Mouse (Mus musculus) adrenal gland, adult (tissue): ENCODE measurements around the gene Nos3.
"Not testable (repeated sequence)": the region's sequence is repeated elsewhere in the genome, so short reads cannot be mapped to it uniquely, and the experiment has no call there.

Source experiments
- DNase-seq, 2 experiments: peaks; one replicate each; pipeline ENCODE4 v3.0.0; 2022 to 2023; ENCODE audit warnings: low spot score in 1 of 2; ENCODE audit not compliant: inconsistent age in 2 of 2

Gene Nos3

DNA sequence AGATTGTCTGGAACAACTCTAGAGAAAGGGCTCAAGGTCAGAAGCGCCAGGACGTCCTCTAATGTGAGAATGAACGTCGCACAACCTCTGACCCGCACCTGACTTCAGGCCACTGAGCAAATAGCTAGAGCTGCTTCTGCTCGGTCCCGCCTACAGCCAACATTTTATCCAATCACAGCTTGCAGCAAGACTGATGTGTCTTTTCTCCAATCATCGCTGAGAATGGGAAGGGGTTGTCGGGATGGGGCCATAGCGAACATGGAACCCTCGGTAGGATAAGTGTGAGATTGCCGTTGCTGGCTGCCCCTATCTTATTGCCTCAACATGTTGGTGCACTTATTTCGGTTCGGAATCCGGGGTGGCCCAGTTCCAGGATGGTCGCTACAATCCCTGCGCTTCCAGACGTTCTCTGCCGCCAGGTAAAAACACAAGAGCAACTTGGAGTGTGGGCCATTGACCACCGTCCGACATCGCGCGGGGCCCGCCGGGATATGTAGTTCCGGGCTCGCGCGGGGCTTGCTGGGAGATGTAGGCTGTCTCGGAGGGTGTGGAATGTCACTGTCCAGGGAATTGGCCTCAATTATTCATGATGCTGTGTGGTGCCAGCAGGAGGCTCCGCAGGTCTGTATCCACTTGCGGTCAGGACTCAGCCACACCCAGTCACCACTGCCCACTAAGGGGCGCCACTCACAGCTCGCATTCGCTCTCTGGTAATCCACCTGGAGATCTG, 29.7 kb downstream of the Nos3 start:
- peak; percentile 95 to 99 for DNase-seq

DNA sequence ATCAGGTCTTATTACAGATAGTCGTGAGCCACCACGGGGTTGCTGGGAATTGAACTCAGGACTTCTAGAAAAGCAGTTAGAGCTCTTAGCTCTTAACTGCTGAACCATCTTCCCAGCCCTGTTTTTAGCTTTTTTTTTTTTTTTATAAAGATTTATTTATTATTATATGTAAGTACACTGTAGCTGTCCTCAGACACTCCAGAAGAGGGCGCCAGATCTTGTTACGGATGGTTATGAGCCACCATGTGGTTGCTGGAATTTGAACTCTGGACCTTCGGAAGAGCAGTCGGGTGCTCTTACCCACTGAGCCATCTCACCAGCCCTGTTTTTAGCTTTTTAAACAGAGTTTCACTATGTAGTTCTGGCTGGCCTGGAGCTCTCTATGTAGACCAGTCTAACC, 31.6 kb downstream of the Nos3 start:
- not testable (repeated sequence) for DNase-seq

DNA sequence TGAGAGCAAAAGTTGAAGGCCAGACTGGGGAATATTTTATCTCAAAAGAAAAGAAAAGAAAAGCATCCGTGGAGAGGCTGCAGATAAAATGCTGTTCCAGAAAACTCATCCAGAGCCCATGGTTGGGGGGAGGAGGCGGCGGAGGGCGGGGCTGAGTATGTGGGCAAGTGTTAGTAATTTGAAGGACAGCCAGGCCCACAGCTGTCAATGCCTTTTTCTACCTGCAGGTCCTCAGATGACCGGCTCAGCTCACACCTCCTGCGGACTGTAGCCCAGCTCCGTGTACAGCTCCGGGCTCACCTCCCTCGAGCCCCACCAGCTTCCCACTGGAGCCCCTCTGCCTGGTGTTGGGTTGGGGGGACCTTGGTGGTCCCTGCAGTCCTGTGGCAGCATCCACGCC, 35.1 kb downstream of the Nos3 start:
- no peak for DNase-seq

DNA sequence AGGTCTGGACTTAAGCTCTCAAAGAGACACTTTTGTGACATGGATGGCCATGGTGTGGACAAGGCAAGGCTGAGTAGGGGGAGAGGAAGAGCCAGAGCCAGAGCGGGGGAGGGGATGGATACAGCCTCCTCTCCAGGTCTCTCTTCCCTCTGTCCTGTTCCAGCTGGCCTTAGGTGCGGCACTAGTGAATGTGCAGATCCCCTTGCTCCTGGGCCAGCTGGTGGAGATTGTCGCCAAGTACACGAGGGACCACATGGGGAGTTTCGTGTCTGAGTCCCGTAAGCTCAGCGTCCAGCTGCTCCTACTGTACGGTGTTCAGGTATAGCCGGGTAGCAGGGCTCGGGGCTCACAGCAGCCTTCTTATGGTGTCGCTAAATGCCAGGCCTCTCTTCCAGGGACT, 35.8 kb downstream of the Nos3 start:
- DNase-seq, result no peak

DNA sequence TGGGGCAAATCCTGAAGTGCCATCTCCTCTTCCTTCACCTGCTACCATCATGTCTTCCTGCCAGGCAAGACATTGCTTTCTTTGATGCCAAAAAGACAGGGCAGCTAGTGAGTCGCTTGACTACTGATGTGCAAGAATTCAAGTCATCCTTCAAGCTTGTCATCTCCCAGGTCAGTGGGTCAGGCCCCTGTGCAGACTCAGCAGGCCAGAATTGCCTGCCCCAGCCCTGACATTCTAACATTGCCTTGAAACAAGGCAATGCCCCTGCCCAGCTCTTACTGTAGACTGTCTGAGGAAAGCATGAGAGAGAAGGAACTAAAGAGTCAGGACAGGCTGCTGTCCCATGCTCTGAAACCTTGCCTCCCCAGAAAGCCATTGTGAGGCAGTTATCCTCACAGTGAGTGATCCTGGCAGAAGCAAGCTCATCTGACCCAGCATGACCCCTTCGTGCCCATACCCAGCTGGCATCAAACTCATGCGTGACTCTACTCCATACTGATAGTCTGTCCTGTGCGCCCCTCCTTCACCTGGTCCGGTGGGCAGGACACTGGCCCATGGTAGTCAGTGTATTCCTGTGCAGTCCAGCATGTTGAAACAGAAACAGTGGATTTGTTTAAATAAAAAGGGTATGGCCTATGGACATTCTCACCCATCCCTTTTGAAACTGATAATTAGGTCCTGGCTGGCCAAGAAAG, 36.4 kb downstream of the Nos3 start:
- peak in 1 of 2 experiments; percentile 72 for DNase-seq

DNA sequence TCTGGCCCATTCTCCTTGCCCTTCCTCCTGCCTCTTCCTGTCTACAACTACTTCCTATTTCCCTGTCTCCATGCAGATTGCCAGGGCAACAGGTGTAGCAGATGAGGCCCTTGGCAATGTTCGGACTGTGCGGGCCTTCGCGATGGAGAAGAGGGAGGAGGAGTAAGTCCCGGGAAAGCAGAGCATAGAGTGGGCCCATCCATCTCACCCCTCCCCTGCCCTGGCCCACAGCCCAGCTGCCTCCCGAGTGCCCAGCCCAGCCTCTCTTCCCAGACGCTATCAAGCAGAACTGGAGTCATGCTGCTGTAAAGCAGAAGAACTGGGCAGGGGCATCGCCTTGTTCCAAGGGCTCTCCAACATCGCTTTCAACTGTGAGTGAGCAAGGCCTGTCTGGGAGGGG, 37.4 kb downstream of the Nos3 start:
- DNase-seq, result no peak

DNA sequence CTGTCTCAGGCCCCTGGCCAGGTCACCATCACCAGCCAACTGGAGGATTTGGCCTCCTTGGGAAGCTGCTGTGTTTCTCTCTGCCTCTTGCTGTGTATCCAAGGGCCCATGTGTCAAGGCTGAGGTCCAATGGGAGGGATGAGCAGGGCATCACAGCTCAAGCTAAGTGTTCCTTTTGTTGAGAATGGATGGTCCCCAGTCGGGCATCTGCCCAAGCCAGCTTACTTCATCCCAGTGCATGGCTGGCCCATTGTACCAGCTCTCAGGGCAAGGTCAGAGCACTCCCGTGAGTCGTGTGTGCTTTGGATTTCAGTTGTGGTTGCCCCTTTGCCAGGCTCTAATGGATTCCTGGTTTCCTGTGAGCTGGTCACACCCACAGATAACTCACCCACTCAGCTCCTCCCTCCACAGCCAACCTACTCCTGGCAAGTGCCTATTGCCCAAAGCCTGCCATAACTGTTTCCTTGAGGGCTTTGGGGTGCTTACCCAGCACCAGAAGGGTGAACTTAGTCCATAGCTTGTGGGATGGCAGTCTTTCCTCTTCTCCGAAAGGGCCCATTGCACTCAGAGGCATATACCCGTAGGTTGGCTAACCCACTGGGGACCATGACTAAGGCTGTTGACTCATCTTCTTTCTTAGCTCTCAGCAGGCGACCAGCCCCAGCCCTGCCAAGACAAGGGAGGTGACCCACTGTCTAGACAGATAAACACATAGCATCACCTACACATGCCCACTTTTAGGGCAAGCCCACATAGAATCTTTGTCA, 40.2 kb downstream of the Nos3 start:
- peak in 1 of 2 experiments; percentile 72 for DNase-seq

DNA sequence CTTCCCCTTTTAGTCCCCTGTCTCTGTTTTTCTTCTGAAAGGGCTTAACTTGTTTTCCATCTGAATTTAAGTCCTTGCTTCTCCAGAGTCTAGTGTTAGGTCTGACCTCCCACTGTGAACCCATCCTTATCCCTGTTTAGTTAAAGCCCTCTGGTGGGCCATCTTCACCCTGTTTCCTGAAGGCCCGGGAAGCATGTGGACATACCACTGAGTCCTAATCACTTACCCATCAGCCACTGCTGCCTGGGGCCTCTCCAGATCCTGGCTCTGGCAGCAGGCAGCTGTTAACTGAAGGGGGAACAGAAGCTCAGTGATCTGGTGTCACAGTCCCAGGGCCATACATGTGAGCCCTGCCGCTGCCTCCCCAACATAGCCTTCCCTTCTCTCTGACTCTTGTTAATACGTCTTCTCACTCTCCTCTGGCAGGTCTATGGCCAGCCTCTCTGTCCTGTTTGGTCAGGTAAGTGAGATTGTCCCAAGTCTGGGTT, 40.8 kb downstream of the Nos3 start:
- DNase-seq, result no peak

DNA sequence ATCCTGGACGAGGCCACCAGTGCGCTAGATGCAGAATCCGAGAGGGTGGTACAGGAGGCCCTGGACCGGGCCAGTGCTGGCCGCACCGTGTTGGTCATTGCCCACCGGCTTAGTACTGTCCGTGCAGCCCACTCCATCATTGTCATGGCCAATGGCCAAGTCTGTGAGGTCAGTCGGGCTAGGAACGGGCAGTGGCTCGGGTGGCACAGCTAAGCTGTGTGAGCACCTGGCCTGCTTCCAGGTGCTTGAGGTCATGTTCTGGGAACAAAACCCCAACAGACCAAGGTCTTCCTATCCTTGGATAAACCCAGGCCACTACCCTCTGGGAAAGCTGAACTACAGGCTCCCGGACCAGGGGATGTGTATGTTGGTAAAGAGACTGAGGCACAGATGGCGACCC, 44.0 kb downstream of the Nos3 start:
- peak; percentile 86 to 89 for DNase-seq

DNA sequence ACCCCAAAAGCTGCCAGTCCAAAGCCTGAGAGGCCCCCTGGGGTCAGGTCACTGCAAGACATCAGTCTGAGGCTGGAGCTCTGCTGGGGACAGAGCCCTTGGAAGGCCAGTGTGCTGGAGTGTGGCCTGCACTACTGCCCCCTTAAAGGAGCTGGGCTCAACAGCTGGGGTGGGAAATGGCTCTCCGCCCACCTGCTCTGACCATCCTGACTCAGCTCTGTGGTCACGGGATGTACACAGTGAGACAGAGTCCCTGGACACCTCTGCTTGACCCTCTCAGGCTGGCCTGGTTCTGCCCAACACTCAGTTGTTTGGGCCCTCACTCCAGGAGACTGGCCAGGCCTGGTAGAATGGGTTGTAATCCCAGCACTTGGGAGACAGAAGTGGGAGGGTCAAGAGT, 44.9 kb downstream of the Nos3 start:
- DNase-seq, result no peak

DNA sequence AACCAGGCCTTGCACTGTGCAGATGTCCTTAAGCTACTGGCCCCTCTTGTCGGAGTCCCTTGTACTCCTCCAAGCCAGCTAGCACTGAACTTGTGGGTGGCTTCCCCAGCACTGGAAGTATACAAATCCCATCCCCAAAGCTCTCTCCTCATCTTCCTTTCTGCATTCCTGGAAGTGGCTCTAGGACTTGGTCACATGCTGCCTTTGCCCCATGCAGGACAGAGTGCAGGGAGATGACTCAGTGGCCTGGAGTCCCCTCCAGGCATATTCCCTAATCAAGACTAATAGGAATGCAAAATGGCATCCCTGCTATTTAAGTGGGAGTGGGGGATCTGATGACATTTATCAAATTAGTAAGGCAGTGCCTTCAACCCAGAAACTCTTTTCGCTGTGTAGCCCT, 47.5 kb downstream of the Nos3 start:
- no peak for DNase-seq

DNA sequence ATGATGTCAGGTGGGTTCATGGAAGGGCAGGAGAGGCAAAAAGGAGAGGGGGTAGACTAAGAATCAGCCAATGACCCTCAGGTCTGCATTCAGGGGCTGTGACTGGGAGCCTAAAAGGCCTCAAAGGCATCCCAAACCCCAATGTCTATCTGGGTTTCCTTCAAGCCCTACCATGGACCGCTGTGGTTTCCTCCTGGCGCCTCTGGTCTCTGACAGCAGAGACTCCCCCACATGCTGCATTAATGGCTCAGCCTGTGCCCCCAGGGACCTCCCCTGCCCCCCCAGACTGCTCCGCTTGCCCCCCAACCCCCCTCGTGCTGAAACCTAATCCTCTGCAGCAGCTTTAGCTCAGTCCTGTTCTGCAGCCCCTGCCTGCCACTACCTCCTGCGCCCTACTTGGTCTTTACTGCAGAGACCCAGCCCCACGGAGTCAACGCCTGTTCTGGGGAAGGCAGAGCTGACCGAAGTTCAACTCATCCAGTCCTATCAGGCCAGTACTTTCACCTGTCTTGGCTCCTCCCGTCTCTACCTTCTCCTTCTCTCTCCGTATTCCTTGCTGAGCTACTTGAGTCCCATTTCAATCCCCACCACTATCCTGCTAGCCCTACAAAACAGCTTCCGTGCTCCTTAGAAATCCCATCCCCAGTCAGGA, 48.6 kb downstream of the Nos3 start, which contains the start of gene Asic3:
Gene Asic3, plus strand, starts transcription at position 351 of the 652 bp plus-strand sequence.
- DNase-seq, result no peak

DNA sequence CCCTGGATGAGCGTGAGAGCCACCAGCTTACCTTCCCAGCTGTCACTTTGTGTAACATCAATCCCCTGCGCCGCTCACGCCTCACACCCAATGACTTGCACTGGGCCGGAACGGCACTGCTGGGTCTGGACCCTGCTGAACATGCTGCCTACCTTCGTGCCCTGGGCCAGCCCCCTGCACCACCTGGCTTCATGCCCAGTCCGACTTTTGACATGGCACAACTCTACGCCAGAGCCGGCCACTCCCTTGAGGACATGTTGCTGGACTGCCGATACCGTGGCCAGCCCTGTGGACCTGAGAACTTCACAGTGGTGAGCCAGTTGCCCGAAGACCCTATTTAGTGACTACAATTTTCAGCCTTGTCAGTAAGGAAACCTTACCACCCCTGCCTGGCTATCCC, 49.3 kb downstream of the Nos3 start:
- no peak for DNase-seq

DNA sequence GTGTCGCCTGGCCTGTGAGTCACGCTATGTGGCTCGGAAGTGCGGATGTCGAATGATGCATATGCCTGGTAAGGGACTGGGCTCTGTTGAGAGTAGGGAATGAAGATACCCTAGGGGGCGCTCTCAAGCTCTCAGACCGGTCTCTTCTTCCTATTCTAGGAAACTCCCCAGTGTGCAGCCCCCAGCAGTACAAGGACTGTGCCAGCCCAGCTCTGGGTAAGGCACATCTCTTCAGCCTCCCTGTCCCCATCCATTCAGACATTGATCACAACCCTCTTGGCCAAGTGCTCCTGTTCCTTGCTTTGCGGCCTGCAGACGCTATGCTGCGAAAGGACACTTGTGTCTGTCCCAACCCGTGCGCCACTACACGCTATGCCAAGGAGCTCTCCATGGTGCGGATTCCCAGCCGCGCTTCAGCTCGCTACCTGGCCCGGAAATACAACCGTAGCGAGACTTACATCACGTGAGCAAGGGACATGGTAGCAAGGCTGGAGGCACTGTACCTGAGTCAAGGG, 51.7 kb downstream of the Nos3 start:
- peak; percentile 68 to 93 for DNase-seq

DNA sequence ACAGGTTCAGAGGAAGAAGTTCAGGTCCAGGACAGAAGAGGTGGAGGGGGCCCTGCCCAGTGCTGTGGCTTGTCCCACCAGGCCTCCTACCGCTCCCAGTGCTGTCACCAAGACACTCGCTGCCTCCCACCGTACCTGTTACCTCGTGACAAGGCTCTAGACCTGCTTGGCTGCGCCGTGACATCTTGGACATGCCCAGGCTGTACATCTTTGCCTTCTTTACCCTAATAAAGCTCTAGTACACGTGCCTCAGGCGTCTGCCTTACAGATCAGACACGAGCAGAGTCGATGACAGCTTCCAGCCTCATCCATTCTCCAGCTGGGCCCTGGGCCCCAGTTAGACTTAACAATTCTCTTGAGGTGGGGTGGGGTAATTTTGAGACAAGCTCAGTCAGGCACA, 53.0 kb downstream of the Nos3 start:
- no peak for DNase-seq

DNA sequence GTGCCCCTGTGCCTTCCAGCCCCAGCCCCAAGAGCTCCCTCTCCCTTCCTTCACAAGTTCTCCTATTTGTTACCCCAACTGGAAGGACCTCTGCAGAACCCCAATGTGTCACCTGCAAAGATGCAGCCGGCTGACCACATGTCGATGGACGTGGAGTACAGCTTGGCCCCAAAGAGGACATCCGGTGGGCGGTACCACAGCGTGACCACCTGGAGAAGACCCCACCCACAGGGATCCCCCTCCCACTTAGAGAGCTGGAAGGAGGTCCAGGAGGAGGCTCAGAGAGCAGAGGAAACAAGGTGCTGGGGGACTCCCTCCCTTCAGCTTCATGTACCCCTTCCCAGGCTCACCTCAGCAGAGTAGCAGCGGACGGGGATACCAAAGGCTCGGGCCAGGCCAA, 55.8 kb downstream of the Nos3 start:
- DNase-seq, result no peak

DNA sequence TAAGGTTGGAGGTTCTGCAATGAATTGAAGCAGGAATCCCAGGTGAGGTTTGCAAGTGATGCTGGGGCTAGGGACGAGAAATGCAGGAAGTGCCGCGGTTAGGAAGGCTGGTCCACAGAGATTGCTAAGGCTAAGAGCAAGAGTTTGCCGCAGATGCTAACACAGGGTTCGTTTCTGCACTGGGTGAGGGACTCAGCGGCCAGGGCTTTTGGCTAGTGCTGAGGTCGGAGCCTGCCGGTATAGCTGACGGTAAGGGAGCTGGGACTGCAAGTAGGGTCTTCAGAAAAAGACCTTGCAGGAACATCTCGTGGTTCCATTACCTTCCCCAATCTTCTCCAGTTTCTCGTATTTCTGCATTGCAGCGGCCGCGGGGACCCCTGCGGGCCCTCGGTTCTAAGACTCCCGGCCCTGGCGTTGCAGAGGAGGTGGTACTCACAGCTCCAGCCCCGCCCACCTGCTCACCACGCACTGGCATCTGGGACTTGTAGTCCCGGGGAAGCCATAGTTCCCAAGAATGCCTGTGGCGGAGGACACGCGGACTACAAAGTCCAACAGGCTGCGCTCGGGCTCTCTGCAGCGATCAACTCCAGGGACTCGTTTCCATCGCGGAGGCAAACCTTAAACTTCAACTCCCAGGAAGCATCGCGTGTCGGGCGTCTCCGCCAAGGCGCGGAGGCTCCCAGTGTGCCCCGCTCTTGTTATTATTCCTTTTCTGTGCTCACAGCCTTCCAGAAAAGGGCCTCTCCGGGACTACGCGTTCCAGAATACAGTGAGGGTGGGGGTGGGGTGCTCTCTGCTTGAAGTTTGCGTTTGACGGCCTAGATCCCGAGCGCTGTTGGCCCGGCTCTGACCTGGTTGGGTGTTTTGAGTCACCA, 58.8 kb downstream of the Nos3 start, which contains the start of the genes Cdk5 and Slc4a2:
Gene Cdk5, minus strand, starts transcription at position 402 of the 875 bp plus-strand sequence.
Gene Slc4a2, plus strand, starts transcription at position 709 of the 875 bp plus-strand sequence.
- peak; percentile 99 for DNase-seq

DNA sequence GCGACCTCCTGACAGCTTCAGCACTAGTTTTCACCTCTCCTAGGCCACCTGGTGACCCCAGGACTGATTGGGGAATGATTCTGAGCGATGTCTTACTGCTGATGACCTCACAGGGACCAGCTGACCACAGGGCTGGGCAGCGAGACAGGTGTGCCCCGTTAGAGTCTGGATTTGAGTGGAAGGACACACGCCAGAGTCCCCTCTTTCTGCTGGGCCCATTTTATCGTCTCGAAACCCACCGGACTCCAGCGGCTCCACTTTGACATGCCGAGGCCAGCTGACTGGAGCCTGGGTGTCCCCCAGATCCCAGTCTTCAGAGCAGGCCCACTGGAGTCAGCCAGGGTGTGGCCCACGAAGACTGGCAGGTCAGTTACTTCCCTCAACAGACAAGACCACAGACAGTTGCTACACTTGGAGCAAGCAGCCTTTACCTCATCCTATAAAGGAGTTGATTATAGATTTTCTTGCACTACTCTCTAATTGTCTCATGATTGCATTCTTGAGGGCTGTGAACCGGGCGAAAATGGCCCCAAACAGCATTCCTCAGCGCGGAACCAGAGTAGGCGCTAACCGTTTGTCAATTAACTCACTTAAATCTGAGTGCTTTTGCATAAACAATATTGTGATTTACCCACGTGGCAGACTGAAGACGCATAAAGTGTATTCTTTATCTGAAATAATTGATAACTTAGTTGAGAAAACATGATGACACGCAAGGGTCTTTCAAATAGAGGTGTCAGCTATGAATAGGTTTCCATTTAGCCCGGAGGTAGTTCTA, 59.6 kb downstream of the Nos3 start:
- no peak for DNase-seq

DNA sequence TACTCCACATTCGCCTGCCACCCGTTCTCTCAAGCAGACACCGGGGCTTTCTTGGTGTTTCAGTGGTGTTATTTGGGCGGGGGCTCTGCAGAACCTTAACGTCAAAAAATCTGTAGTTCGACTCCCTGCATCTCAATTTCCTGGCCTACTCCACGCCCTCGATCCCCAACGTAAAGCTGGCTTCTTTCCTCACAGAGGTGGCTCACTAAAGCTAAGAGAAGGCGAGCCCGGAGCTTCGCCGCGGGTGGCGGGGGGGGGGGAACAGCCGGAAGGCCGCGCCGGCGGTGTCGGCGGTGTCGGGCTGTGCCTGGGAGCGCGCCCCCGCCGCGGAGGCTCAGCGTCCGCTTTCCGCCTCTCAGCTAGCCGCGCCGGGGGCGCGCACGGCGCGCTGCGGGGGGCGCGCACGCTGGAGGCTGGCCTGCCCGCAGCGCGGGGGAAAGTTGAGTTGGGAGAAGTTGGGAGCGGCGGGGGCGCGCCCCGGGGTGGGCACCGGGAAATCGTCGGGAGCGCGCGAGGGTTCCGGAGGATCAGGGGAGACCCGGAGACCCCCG, 60.3 kb downstream of the Nos3 start:
- DNase-seq, result peak; percentile 89 to 95
